Mouse (Mus musculus) ovary, adult 2 months (tissue): ENCODE results near the gene Col9a1. TPM values are rescaled to one million over a fixed set of nuclear protein-coding genes. Genes with fewer than 3 reads are reported as not detected.

ENCODE experiments used
- polyA plus RNA-seq: library from polyadenylated mRNA; depleted of rRNA; stranded (reverse); fragments of >200 nt; gene quantifications from 2 replicates; pipeline ENCODE4 v1.2.3, GENCODE M21; 2012; rRNA removed

Gene Col9a1
- not detected in 2 replicates for polyA plus RNA-seq

DNA sequence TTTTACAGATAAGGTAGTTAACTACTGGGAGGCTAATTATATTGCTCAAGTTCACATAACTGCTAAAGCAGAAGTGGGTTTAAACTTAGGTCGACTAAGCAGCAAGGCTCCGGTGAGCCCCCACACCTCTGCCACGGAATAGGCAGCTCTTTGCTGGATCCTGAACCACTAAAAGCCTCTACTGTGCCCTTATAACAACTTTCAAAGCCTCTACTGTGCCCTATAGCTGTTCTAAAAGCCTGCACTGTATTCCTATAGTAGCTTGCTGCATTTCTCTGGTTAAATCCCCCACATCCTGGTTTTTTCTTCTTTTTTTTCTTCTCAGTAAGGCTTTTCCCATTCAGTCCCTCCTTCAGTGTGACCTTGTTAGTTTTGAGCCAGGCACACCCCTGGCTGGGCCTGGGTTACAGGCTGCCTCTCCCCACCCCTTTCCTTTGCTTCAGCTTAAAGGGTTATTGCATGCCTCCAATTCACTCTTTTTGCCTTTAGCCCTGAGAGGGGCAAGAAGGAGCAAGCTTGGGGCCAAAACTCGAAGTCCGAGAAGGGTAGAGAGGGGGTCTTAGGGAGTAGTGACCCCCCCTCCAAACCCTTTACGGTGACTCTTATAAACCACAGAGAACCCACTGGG, at the start of gene Col9a1:
Gene Col9a1 (plus strand): TSS at position 387 of the 628 bp plus-strand sequence.

Other genes starting within 250 kb of the Col9a1 start
- gene Sdhaf4, start 172.0 kb upstream of the Col9a1 start, polyA plus RNA-seq = 2.3 and 3.9 TPM in 2 replicates
- 5.0 and 6.1 TPM in 2 replicates for gene Fam135a, start 77.3 kb upstream of the Col9a1 start, polyA plus RNA-seq